Mouse (Mus musculus) myocyte (in vitro differentiated cells): ENCODE measurements at regions not wholly inside any gene's neighbourhood (a gene's known extent, or its start where the extent isn't known, plus 50 kb on each side); places are given as distances from the start of the nearest gene placed in this dataset.

Experiments
- H3K27me3 ChIP-seq: one replicate; pipeline ENCODE4 v1.6.1; 2011; ENCODE audit not compliant: control insufficient read depth, insufficient read depth, insufficient read length
- H3K36me3 ChIP-seq: one replicate; pipeline ENCODE4 v1.6.1; 2011; ENCODE audit not compliant: control insufficient read depth, insufficient read depth
- H3K4me2 ChIP-seq: one replicate; pipeline ENCODE4 v1.6.1; 2011; ENCODE audit warnings: low read depth, control low read depth
- H3K4me3 ChIP-seq: one replicate; pipeline ENCODE4 v1.5.1; 2011; ENCODE audit warnings: mild to moderate bottlenecking, control low read depth, moderate library complexity
- H3K79me2 ChIP-seq: one replicate; pipeline ENCODE4 v1.6.1; 2011; ENCODE audit not compliant: control insufficient read depth, insufficient read depth
- H3ac ChIP-seq: one replicate; pipeline ENCODE4 v1.6.1; 2011; ENCODE audit not compliant: control insufficient read depth, insufficient read length
- CEBPB ChIP-seq: IDR thresholded peaks from 2 replicates; pipeline ENCODE4 v1.6.1; 2011; ENCODE audit warnings: mild to moderate bottlenecking, moderate library complexity; ENCODE audit not compliant: poor library complexity, insufficient read depth, severe bottlenecking
- E2F4 ChIP-seq: IDR thresholded peaks from one replicate; pipeline ENCODE4 v1.6.1; 2011; ENCODE audit warnings: mild to moderate bottlenecking, control low read depth, moderate library complexity; ENCODE audit not compliant: insufficient read depth
- MAX ChIP-seq: IDR thresholded peaks from one replicate; pipeline ENCODE4 v1.6.1; 2011; ENCODE audit warnings: low read depth, mild to moderate bottlenecking, control low read depth
- MYOD1 ChIP-seq, 3 experiments: IDR thresholded peaks; one replicate each; pipeline ENCODE4 v1.6.1; 2011; ENCODE audit warnings: control low read depth in 2 of 3, low read depth in 2 of 3, mild to moderate bottlenecking in 2 of 3, moderate library complexity in 1 of 3; ENCODE audit not compliant: insufficient read length in 2 of 3, control insufficient read depth in 1 of 3
- MYOG ChIP-seq, 3 experiments: IDR thresholded peaks; one replicate each; pipeline ENCODE4 v1.6.1; 2011; ENCODE audit warnings: control low read depth in 2 of 3, low read depth in 2 of 3, mild to moderate bottlenecking in 2 of 3; ENCODE audit not compliant: insufficient read length in 2 of 3, control insufficient read depth in 1 of 3, insufficient read depth in 1 of 3
- POLR2A ChIP-seq: IDR thresholded peaks from one replicate; pipeline ENCODE4 v1.6.1; 2011; ENCODE audit warnings: low read depth, mild to moderate bottlenecking, control low read depth, moderate library complexity; ENCODE audit not compliant: insufficient read length
- POLR2AphosphoS2 ChIP-seq: IDR thresholded peaks from one replicate; pipeline ENCODE4 v1.6.1; 2011; ENCODE audit warnings: low read depth, control low read depth; ENCODE audit not compliant: insufficient read length
- REST ChIP-seq: IDR thresholded peaks from one replicate; pipeline ENCODE4 v1.6.1; 2011; ENCODE audit warnings: mild to moderate bottlenecking, control low read depth, moderate library complexity; ENCODE audit not compliant: insufficient read depth, insufficient read length
- SRF ChIP-seq: IDR thresholded peaks from one replicate; pipeline ENCODE4 v1.6.1; 2011; ENCODE audit warnings: low read depth; ENCODE audit not compliant: control insufficient read depth, insufficient read length
- TCF12 ChIP-seq: IDR thresholded peaks from one replicate; pipeline ENCODE4 v1.6.1; 2011; ENCODE audit warnings: mild to moderate bottlenecking, control low read depth; ENCODE audit not compliant: poor library complexity, insufficient read depth, severe bottlenecking
- TCF3 ChIP-seq: IDR thresholded peaks from one replicate; pipeline ENCODE4 v1.6.1; 2011; ENCODE audit warnings: low read depth, control low read depth; ENCODE audit not compliant: insufficient read length
- USF1 ChIP-seq: IDR thresholded peaks from one replicate; pipeline ENCODE4 v1.6.1; 2011; ENCODE audit warnings: low read depth, mild to moderate bottlenecking, control low read depth, moderate library complexity

DNA sequence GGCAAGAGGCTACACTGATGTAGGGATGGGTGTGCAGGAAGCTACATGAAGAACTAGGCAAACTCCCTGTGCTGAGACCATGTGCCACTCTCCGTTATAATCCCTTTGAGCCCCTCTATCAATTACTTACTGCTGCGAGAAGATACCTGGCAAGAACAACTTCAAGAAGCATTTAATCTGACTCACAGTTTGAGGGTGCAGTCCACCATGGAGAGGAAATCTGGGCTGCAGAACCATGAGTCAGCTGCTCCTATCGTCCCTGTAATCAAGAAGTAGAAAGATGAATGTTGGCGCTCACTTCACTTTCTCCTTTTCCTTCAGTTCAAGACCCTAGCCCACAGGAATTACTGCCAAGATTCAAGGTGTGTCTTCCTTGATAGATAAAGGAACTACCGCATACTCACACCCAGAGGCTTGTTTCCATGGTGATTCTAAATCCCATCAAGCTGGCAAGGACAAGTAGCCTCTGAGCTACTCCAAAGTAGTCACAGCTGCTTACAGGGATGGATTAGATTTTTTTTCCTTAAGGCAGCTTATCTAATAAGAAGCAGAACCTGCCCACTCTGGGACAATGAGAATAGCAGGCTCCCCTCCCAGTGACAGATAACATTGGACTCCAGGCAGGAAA is 411.0 kb upstream of the Htr2a start:
- no peak for TF ChIP-seq CEBPB
- no peaks in the 10 kb centered on the region for H3K36me3 ChIP-seq
- H3K27me3 ChIP-seq, result no peaks in the 10 kb centered on the region
- H3K79me2 ChIP-seq, result no peaks in the 10 kb centered on the region
- no peak overlapping the region for H3K4me3 ChIP-seq
- H3K4me2 ChIP-seq, result no peak overlapping the region
- H3ac ChIP-seq, result no peak overlapping the region

DNA sequence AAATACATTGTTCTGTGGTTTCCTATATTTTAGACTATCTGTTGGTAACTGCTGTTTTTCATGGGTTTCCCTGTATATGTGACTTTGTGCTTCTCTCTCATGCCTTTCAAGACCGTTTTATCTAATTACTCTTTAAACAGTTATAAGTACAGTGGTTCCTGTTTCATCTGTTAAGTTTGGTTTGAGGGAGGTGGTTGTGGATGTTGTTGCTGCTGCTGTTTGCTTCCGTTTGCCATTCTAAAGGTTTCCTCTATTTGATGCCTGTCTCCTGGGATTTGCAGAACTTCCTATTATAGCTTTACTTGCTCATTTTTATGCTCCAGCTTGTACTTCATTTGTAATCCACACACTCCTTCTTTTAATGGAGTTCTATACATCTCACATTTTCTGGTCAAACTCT is 400.4 kb upstream of the Htr2a start:
- no peak overlapping the region for H3ac ChIP-seq
- TF ChIP-seq CEBPB (no peak), TCF12 (no peak), POLR2AphosphoS2 (no peak), TCF3 (no peak), REST (no peak), E2F4 (no peak), MYOG (IDR thresholded peaks at IDR 0.05; ENCODE audit: control insufficient read depth in 1 of 3, insufficient read depth in 1 of 3, insufficient read length in 2 of 3, low read depth in 2 of 3) (no peak), POLR2A (no peak), MYOD1 (IDR thresholded peaks at IDR 0.05; ENCODE audit: control insufficient read depth in 1 of 3, insufficient read length in 2 of 3, low read depth in 2 of 3) (no peak), USF1 (no peak), SRF (no peak)
- H3K27me3 ChIP-seq, result no peaks in the 10 kb centered on the region
- H3K4me2 ChIP-seq, result no peak overlapping the region
- no peaks in the 10 kb centered on the region for H3K36me3 ChIP-seq
- H3K79me2 ChIP-seq, result no peaks in the 10 kb centered on the region
- H3K4me3 ChIP-seq, result no peak overlapping the region

- Histone ChIP-seq H3K79me2 (no peaks in the 10 kb centered on the region), H3K36me3 (no peaks in the 10 kb centered on the region), H3K4me2 (no peak overlapping the region), H3K27me3 (no peaks in the 10 kb centered on the region), H3K4me3 (no peak overlapping the region), H3ac (no peak overlapping the region)
- TF ChIP-seq E2F4, result no peak
- TF ChIP-seq CEBPB, result no peak
- TF ChIP-seq TCF3, result no peak
- no peak for TF ChIP-seq SRF
- TF ChIP-seq MAX, result no peak
- no peak for TF ChIP-seq MYOG (IDR thresholded peaks at IDR 0.05; ENCODE audit: control insufficient read depth in 1 of 3, insufficient read depth in 1 of 3, insufficient read length in 2 of 3, low read depth in 2 of 3)
- TF ChIP-seq POLR2AphosphoS2, result no peak
- TF ChIP-seq REST, result no peak
- no peak for TF ChIP-seq POLR2A
- no peak for TF ChIP-seq TCF12
- no peak for TF ChIP-seq MYOD1 (IDR thresholded peaks at IDR 0.05; ENCODE audit: control insufficient read depth in 1 of 3, insufficient read length in 2 of 3, low read depth in 2 of 3)
- TF ChIP-seq USF1, result no peak
These were observed 391.3 kb upstream of the Htr2a start for GRCm38 (mm10) chr14:74249263-74249878.

DNA sequence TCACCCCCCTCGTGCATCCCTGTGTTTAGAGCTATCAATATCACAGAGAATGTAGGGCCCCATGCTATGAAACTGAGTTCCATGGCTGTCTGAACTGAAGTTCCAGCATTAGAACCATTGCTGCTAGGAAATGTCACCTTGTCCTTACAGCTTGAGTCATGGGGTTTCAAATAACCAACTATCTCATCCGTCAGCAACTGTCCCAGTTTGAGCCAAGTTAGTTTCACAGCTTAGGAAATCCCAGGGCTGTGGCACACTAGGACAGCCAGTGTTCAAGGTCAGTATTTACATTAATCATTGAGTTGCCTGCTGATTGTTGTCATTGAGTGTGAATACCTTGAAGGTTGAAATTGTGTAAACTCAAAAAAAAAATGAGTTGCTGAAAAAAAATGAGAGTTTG is 390.6 kb upstream of the Htr2a start:
- TF ChIP-seq USF1 (no peak), E2F4 (no peak), MYOG (IDR thresholded peaks at IDR 0.05; ENCODE audit: control insufficient read depth in 1 of 3, insufficient read depth in 1 of 3, insufficient read length in 2 of 3, low read depth in 2 of 3) (no peak), TCF12 (no peak), POLR2A (no peak), CEBPB (no peak), TCF3 (no peak)
- H3K36me3 ChIP-seq, result no peaks in the 10 kb centered on the region
- H3K27me3 ChIP-seq, result no peaks in the 10 kb centered on the region
- no peak overlapping the region for H3K4me2 ChIP-seq
- H3K79me2 ChIP-seq, result no peaks in the 10 kb centered on the region
- no peak overlapping the region for H3ac ChIP-seq
- no peak overlapping the region for H3K4me3 ChIP-seq
